Mouse (Mus musculus): ENCODE results near the gene Unkl.

The Unkl gene

DNA sequence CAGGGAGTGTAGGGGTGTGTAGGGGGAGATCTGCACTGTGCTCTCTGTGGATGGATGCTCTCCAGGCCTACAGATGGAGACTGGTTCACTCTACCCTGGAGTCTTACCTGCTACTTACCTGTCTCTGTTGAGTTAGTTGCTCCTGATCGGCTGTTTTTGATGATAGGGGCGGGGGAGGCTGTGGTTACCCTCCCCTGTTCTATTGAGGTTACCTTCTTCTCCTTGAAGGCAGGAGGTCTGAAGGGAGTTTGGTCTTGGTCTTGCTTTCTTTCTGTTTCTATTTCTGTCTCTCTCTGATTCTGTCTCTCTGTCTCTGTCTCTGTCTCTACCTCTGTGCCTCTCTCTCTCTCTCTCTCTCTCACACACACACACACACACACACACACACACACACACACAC is 66.9 kb downstream of the Unkl start:
- DNase-seq (ENCODE audit: low spot score in 2 of 2) = no peak

DNA sequence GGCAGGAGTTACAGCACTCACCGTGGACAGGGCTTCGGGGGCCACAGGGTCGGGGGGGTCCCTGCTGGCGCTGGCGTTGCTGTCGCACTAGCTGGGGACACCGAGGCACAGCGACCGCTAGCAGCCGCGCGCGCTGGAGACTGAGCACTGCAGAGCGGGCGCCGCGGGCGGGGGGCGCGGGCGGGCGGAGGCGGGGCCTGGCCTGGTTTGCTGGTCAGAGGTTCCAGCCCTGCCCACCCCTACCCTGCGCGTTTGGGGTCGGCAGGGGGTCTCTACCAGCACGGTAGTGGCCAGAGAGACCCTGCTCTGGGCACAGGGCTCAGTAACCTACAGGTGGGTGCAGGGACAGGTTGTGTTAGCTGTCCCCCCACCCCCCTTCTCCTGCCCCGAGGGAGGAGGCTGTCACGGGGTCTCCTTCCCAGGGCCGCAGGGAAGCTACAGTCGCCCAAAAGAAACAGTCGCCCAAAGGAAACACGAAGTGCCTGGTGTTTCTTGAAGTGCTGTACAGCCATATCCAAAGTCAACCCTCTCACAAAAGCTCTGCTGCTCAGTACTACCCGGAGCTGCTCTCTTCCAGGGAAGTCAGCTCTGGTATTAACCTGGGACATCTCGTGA is 68.0 kb downstream of the Unkl start, which contains the start of gene Baiap3:
Gene Baiap3 (minus strand): TSS at position 225 of the 615 bp plus-strand sequence.
- no peak for DNase-seq (ENCODE audit: low spot score in 2 of 2)

DNA sequence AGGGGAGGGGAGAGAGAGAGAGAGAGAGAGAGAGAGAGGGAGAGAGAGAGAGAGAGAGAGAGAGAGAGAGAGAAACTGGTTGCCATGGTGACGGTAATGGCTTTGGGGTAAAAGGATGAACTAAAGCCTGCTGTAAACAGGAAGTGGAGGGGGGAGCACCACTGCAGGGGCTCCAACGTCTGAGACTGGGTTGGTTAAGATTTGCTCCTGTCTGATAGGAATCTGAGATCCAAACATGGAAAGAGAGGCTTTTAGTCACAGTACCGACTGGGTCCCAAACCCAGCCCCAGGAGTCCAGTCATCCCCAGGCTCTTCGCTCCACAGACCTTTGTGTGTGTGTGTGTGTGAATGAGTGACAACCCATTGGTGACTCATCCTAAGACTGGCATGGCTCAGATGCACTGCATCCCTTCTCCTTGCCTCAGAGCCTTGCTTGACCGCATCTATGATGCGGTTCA is 69.6 kb downstream of the Unkl start:
- peak; percentile 56 to 62 for DNase-seq (ENCODE audit: low spot score in 2 of 2)

DNA sequence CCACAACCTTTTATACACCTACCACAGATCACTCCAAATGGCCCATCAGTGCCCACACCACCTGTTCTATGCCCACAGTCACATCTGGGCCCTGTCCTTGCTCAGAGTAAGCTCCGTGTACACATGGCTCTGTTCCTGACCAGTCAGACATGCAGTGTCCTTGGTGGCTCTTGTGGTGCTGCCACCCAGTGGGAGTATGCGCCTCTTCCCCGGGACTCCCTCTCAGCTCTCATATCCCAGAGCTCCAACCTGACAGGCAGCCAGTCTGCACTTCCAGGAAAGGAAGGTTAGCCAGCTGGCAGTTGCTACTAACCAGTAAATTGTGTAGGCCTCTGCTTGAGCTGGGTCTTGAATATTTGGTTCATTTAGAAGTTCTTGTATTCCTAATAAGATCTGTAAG is 76.3 kb downstream of the Unkl start:
- no peak for DNase-seq (ENCODE audit: low spot score in 2 of 2)

DNA sequence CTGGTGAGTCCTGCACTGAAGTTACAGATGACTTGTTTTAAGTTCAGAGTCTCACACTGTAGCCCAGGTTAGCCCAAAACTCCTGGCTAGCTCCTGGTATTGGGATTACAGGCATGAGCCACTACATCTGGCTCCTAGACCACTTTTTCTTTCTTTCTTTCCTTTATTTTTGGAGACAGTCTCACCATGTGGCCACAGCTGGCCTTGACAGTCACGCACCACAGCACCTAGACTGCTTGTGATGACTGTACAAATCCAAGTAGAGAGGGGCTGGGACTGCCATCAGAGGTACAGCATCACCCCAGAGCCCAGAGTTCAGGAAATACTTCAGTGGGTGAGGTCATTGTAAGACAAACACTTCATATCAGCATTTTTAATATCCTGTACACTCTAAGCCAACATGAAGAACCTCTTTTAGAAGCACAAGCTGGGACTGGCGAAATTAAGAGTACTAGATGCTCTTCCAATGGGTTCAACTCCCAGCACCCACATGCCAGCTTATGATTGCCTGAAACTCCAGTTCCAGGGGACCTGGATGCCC is 82.7 kb downstream of the Unkl start:
- no peak for DNase-seq (ENCODE audit: low spot score in 2 of 2)

DNA sequence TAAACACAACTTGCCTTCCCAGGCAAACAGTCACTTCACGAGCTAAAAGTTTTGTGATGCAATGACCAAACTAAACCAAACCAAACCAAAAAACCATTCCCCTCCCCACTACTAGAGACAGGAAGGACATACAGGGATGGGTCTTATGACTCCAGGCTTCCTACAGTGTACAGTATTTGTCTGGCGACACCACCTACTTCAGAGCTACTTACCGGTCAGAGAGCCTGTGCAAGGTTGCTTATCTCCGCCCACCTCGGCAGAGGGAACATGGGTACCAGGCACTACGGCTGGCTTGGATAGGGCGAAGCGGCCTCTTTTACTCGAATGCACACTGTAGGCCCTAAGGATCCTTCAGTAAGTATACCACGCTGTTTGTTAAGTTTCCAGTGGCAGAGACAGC is 84.1 kb downstream of the Unkl start:
- DNase-seq (ENCODE audit: low spot score in 2 of 2) = no peak

DNA sequence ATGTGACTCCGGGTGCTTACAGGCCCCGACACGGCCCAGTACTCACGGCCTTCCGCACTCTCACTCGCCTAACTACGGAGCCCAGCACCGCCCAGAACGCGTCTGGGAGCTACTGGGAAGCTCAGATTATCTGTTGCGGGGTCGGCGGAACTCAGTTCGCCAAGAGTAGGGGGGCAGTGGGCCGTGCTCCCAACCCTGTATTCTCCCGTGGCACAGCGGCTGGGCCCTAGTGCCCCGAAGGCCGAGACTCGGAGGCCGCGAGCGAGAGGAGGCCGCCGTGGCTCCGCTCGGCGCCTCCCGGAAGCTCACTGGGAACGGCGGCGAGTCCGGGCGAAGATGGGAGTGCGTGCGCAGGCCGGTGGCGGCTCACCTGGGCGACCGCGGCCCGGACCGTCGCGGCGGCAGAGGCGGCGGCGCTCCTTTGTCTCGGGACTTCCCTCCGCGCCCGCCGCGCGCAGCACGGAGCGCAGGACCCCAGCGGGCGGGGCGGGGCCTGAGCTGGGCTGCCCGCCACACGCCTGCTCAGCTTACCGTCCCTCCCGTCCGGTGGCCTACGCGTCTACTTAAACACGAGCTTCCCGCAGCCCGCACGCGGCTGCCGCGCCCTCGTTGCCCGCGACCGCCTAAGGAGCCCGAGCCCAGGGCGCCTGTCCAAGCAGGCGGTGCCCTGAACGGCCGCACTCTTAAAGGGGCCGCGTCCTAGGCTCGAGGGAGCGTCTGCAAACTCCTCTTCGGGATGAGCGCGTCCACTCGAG is 84.9 kb downstream of the Unkl start:
- peak; percentile 94 to 95 for DNase-seq (ENCODE audit: low spot score in 2 of 2)

DNA sequence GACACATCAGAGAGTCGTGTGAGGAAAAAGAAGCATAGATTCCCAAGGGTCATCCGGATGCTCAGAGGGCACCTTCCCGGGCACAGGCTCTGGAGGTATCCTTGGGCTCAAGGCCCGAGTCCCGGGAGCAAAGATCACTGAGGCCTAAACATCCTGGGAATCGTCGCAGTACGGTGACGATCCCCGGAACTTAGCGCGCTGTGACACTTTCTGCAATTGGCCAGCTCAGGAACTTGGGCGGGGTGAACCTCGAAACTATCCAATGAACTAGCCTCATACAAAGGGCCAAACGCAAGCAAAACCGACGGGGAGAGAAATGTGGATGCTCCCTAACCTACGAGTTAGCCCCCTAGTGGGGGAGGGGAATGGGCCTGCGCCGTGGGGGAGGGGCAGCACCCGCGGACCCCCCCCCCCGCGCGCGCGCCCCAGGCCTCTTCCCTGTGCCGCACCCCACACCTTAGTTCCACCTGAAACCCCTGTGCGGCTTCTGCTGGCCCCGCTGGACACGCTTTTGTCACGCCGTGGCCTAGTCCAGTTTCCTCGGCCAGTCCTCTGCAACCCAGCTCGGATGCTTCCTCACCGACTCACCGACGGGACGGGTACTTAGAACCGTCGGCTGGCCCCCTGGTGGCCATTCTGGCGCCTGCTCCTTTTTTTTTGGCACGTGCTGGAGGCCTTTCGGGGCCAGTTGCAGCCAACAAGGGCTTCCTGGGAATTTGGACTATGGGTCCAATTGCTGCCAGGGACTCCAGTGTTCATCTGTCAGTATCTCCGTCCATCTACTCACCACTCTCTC is 85.7 kb downstream of the Unkl start:
- peak; percentile 96 to 97 for DNase-seq (ENCODE audit: low spot score in 2 of 2)

DNA sequence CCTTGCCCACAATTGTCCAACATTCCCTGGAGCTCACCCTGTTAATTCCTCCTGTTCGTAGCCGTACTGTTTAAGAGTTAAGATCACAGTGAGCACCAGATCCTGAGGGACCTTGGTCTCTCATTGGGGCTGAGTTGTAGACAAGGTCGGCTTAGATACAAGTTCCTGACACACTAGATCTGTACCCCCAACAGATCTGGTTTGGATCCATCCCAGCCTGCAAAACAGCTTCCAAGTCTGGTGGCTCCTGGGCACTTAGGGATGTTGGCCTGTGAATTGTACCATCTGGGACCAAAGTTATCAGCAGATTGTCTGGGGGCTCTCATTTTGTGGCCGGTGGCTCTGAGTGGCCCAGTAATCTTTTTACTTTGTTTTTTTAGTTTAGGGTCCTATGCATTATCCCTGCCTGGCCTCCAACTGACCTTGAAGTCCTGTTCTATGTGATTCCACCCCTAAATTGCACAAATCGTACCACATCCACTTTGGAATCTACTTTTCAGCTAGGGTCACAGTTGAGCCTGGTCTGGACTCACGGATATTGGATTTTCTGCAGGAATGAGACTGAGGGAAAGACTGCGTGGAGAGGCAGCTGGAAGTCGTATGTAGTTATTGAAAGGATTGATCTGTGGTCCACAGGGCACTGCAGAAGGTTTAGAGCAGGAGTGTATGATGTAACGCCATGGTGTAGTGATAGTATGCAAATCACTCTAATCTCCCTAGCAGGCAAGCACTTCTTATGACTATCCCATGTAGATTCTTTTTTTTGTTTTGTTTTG is 86.6 kb downstream of the Unkl start, which contains the start of gene Ube2i:
Gene Ube2i (minus strand): TSS at position 52 of the 776 bp plus-strand sequence.
- DNase-seq (ENCODE audit: low spot score in 2 of 2) = no peak

DNA sequence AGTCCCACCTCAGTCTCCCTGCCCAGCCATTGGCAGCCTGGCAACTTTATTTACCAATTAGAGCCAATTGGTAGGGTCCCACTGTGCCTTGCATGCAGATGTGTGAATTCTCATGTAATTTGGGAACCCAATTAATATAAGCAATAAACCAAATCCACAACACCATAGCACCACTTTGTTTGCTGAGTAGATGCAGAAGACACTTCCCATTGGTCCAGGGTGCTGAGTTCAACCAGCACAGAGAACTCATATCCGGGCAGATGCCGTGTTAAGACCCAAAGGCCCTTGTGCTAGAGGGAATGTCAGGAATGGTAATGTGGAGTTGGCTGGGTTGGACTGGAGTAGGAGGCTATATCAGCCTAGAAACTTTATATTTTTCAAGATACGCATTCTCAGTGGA is 87.6 kb downstream of the Unkl start:
- DNase-seq (ENCODE audit: low spot score in 2 of 2) = no peak

DNA sequence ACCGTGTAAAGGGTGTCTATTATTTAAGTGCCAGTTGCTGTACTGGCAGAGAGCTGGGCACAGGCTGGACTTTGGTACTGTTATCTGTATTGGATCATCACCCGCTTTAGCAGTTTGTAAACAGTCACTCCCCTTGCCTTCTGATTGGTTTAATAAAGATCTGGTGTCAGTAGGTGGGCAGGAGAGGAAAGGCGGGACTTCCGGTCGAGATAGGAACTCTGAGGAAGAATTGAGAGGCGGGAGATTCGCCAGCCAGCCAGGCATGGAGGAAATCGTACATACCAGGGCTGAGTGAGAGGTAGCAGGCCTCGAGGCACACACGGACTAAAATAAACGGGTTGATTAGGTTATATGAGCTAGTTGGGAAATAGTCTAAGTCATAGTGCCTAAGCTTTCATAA is 93.9 kb downstream of the Unkl start:
- peak; percentile 40 to 42 for DNase-seq (ENCODE audit: low spot score in 2 of 2)

Data from natural killer cell, adult 2 months (primary cell).